Mouse (Mus musculus) retina, embryonic 14.5 days (tissue): ENCODE data around the gene Knl1.
A peak's percentile ranks its signal among the peaks of the same experiment; 100 is the strongest.
"Not testable (repeated sequence)": the region's sequence is repeated elsewhere in the genome, so short reads cannot be mapped to it uniquely, and the experiment has no call there.

Source experiments
- DNase-seq: peaks from one replicate; pipeline ENCODE4 v3.0.0-alpha.2; 2015; ENCODE audit warnings: low spot score

Knl1 gene

GRCm38 (mm10) chr2:119046649-119047611 is at the start of gene Knl1:
Gene Knl1 (plus strand): TSS chr2:119047119.
- DNase-seq: peak; percentile 99

DNA sequence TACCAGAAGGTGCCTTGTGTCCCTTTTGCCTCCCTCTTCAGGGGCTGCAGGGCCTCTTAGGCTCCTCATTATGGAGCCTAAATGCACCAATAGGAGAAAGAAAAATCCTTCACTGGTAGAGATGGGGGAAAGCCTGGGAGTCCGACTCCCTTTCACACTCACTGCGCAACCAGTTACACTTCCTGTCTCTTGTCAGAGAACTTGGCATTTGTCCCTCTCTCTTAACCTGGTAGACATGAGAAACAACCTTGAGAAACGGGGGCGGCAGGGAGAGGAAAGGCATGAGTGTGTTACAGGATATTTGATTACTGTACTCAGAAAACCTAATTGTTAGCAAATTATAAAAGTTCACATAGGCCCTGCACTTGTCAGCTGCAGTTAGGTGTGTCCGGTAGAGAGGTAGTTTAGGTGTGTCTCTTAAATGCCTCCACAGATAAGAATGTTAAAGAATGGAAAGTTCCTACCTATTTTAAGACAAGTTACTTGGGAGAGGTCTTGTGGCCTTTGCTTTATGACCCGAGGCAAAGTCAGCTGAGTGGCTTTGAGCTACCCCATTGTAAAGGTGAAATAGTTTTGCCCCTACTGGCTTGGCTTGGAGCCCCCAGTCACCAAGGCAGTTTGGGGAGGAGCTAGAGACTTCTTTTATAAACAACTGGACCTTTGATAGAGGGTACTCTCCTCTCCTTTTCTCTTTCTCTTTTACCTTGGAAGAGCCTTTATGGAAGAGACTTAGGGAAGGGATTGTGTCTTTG is 48.6 kb upstream of the Knl1 start:
- DNase-seq: no peak

DNA sequence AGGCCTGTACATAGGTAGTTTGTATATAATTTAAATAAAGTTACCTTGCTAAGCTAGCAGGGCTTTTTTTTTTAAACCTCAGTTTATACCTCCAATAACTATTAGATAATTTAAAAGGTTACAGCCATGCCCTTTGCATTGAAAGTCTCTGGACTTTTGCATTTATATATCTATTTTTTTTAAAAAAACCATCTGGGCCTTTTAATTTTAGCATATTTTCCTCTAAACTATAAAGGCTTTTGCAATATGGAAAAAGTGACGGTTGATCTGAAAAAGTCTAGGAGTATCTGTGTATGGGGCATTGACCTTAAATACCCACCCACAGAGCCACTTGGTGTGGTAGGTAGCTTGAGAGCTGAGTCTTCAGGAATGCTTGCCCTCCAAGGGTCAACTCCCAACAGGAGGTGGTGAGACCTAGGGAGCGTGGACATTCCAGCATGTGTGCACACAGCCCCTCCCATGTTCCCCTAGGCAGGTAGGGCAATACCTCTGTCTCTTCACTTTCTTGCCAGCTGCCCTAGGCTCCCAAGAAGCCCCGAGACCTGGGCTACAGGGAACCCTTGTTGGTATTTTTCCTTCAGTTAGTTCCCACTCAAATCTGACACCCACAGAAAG is 47.8 kb upstream of the Knl1 start:
- no peak for DNase-seq

DNA sequence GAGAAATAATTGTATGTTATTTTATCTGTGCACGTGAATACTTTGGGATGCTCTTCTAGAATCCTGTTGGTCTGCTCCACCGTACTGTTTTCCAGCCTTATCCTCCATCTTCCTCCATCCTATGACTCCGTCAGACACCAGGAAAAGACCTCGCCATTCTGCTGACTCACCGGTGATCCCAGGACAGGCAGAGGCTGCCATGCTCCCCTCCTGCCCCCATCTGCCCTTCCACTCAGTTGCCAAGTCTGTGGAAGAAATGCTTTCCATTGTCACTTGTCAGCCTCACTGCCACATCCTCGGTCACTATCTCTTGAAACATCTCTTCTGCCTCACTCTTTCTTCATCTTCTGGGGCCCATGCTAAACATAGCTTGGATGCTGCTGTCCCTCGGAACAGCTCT is 40.0 kb upstream of the Knl1 start:
- DNase-seq: no peak

DNA sequence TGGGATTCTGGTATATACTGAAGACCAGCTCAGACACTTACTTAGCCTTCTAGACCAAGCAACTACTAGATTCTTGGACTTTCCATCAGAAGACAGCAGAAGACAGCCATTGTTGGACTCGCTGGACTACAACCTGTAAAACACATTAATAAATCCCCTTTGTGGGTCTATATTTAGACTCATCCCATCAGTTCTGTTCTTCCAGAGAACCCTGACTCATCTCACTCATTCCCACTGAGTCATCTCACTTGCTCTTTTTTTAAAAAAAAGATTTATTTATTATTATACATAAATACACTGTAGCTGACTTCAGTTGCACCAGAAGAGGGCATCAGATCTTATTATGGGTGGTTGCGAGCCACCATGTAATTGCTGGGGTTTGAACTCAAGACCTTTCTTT is 37.5 kb upstream of the Knl1 start:
- no peak for DNase-seq

DNA sequence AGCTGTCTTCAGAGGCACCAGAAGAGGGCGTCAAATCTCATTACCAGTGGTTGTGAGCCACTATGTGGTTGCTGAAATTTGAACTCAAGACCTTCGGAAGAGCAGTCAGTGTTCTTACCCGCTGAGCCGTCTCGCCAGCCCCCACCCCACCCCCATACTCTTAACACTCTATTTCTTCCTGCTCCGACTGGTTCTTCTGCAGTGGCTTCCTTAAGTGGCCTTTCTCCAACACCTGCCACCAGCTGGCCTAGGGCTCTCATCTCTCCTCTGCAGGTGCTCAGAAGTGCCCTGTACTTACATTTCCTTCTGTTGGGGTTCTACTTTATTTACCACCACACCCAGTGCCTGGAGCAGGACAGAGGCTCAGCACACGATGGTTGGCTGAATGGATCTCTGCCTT is 31.9 kb upstream of the Knl1 start:
- DNase-seq: no peak

DNA sequence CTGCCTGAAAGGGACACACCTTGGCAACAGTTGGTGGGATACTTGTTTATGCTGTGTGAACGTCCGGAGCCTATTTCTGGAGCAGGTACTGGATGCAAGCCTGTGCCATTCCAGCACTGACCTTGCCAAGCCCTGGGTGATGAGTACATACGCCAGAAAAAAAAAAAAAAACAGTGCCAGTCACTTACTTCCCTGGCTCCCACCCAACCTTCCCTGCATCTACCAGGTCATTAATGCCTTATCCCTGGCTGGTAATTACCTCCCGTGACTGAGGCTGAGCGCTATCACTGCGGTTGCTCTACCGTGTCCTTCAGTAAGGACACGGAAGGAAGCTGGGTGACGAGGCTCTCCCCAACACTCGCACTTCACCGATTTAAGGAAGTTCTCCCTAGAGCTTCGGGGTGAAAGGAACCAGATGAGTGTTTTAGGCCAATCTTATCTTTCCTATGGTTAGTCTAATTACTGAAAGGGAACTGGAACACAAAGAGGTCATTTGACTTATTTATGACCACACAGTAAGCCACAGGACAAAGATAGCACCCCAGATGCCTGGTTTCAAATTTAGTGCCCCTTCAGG is 31.2 kb upstream of the Knl1 start:
- DNase-seq: no peak

GRCm38 (mm10) chr2:119016312-119016711 is 30.6 kb upstream of the Knl1 start:
- not testable (repeated sequence) for DNase-seq

- DNase-seq: no peak
These were observed 29.3 kb upstream of the Knl1 start for GRCm38 (mm10) chr2:119017647-119018046.

DNA sequence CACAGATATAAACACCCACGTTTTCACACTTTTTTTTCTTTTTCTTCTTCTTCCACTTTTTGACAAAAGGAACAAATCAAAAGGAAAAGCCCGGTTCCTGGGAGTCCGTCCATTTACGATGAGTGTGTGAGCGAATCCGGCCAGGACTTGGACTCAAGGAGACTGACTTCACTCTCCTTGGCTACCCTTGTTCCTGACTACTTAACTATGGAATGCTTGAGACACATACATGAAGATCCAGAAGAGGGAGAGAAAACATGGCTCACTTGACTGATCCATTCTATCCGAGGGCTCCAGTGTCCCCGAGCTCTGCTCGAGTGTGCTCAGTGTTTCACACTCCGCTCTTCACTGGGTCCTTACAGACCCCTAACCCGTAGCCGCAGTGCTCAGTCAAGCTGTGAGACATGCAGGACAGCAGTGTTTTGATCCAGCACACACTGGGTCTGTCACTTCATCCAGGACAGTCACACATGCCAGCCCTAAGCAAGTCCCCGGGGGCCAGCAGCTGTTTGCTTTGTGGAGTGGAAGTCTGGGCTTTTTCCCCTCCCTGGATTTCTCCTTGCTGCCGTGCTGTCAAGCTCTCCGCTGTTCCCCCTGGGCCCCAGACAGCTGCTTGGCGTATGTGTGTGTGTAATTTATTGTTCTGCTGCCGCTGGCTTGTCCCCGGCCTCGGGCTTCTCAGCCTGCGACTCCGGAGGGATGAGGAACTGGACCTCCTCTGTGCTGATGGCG is 28.4 kb upstream of the Knl1 start:
- peak; percentile 65 for DNase-seq

GRCm38 (mm10) chr2:119019131-119019530 is 27.8 kb upstream of the Knl1 start:
- peak; percentile 60 for DNase-seq

GRCm38 (mm10) chr2:119019538-119019937 is 27.4 kb upstream of the Knl1 start:
- no peak for DNase-seq

GRCm38 (mm10) chr2:119023154-119023660 is 23.7 kb upstream of the Knl1 start:
- DNase-seq: no peak

- no peak for DNase-seq
These were observed 22.2 kb upstream of the Knl1 start for GRCm38 (mm10) chr2:119024536-119025238.

DNA sequence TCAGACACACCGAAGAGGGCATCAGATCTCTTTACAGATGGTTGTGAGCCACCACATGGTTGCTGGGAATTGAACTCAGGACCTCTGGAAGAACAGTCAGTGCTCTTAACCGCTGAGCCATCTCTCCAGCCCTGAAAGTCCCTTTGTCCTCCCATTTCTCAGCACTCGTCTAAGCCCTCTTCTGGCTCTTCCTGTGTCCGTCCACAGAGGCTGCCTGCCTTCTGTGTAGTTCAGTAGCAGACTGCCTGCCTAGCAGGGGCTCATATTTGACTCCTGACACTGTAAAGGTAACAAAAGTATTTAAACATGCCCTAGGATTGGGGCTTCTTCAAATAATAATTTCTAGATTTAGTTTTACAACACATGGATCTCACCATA is 21.7 kb upstream of the Knl1 start:
- DNase-seq: no peak

DNA sequence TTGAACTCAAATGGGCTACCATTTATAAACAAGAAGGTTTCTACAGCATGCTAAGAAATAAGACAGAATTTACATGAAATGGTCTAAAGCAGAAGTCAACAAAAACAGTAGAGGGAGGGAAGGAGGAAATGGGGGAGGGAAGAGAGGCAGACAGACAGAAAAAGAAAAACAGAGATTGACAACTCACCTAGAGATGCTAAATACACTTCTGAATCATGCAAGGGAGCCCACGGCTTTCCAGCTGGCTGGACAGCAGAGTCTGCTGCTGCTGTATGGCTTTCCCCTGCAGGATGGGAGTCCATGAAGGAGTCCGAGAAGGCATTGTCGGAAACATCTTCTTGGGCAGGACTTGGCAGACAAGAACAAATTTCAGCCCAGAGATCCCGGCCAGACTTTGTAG is 20.0 kb upstream of the Knl1 start:
- no peak for DNase-seq

- peak; percentile 97 for DNase-seq
These were observed 17.9 kb upstream of the Knl1 start, which contains the start of gene Ccdc32 for GRCm38 (mm10) chr2:119028941-119029551. Gene Ccdc32 (minus strand): TSS chr2:119029393.

- DNase-seq: no peak
These were observed 14.7 kb upstream of the Knl1 start for GRCm38 (mm10) chr2:119032191-119032590.

GRCm38 (mm10) chr2:119034656-119035396 is 12.1 kb upstream of the Knl1 start, which contains the start of gene Rpusd2:
Gene Rpusd2 (plus strand): TSS chr2:119034790.
- peak; percentile 96 for DNase-seq

- no peak for DNase-seq
These were observed 11.5 kb upstream of the Knl1 start for GRCm38 (mm10) chr2:119035397-119035745.
